Mouse (Mus musculus) hindbrain, postnatal 0 days (tissue): ENCODE data around the gene Tspan7. TPM values are rescaled to one million over a fixed set of nuclear protein-coding genes. Genes with fewer than 3 reads are reported as not detected.

ENCODE experiments used
- ATAC-seq: fragments of 200-750 bp; cut with Nextera tagmentation; 2 replicates; pipeline ENCODE4 v1.8.0; 2017; ENCODE audit warnings: mild to moderate bottlenecking, moderate TSS enrichment, moderate library complexity
- DNase-seq: peaks from one replicate; pipeline ENCODE4 v3.0.0-alpha.2; 2015; ENCODE audit warnings: low spot score
- H3K27ac ChIP-seq: fragments of 300-500 bp; sonication (generic); 2 replicates; pipeline ENCODE4 v1.5.1; 2014; ENCODE audit warnings: mild to moderate bottlenecking
- H3K27me3 ChIP-seq: fragments of 300-500 bp; sonication (generic); 2 replicates; pipeline ENCODE4 v1.6.1; 2014; ENCODE audit warnings: low read length, mixed read lengths; ENCODE audit not compliant: insufficient read depth
- H3K36me3 ChIP-seq: fragments of 300-500 bp; sonication (generic); 2 replicates; pipeline ENCODE4 v1.6.1; 2014; ENCODE audit warnings: low read length, mixed read lengths; ENCODE audit not compliant: insufficient read depth
- H3K4me1 ChIP-seq: fragments of 300-500 bp; sonication (generic); 2 replicates; pipeline ENCODE4 v1.6.1; 2014; ENCODE audit warnings: antibody characterized with exemption, low read length, mixed read lengths; ENCODE audit not compliant: insufficient read depth
- H3K4me2 ChIP-seq: fragments of 300-500 bp; sonication (generic); 2 replicates; pipeline ENCODE4 v1.6.1; 2014; ENCODE audit warnings: low read depth, mild to moderate bottlenecking, low read length, moderate library complexity, mixed read lengths
- H3K4me3 ChIP-seq: fragments of 300-500 bp; sonication (generic); 2 replicates; pipeline ENCODE4 v1.5.1; 2014; ENCODE audit warnings: low read length
- H3K9ac ChIP-seq: fragments of 300-500 bp; sonication (generic); replicated peaks from 2 replicates; pipeline ENCODE4 v1.6.1; 2014; ENCODE audit warnings: mild to moderate bottlenecking, low read length, moderate library complexity, mixed read lengths
- H3K9me3 ChIP-seq: fragments of 300-500 bp; sonication (generic); 2 replicates; pipeline ENCODE4 v1.6.1; 2016; ENCODE audit warnings: low read length, mixed read lengths
- CTCF ChIP-seq: IDR thresholded peaks from 2 replicates; pipeline ENCODE4 v1.5.1; 2016; ENCODE audit warnings: antibody characterized with exemption, control low read depth, low read depth
- WGBS: fragments of 180-500 bp; shearing (Covaris S2); extraction: QIAGEN DNeasy Blood & Tissue Kit; methylation state at CpG from one replicate; pipeline ENCODE4 v1.1.7; 2014; 5-methylcytosine and 5-hydroxymethylcytosine counted together
- polyA plus RNA-seq: library from polyadenylated mRNA; unstranded; fragments of >200 nt; fragmentation: Nextera tagmentation; extraction: Ambion mirVana; gene quantifications from 2 replicates; pipeline ENCODE4 v1.2.1, GENCODE M21; 2015
- total RNA-seq: library from RNA; depleted of rRNA; stranded (reverse); fragments of >200 nt; gene quantifications from 2 replicates; pipeline ENCODE4 v1.2.3, GENCODE M21; 2014

Tspan7 gene
- total and polyA plus RNA-seq, 2 experiments from 2014 or later, result 297 to 669 TPM

- ATAC-seq (no peak), DNase-seq (no peak)
- no peaks in the 10 kb centered on the region for H3K9me3 ChIP-seq
- no peak overlapping the region for H3K4me3 ChIP-seq
- TF ChIP-seq CTCF, result no peak
- WGBS, result 88% methylated on average over 3 of the region's 3 CpGs
- H3K27ac ChIP-seq, result no peak overlapping the region
- no peaks in the 10 kb centered on the region for H3K4me1 ChIP-seq
- H3K4me2 ChIP-seq, result no peak overlapping the region
- no peaks in the 10 kb centered on the region for H3K36me3 ChIP-seq
- no peak overlapping the region for H3K9ac ChIP-seq
- no peaks in the 10 kb centered on the region for H3K27me3 ChIP-seq
These were observed 61.9 kb downstream of the Tspan7 start for GRCm38 (mm10) chrX:10546840-10547239.

GRCm38 (mm10) chrX:10549708-10550107, 64.8 kb downstream of the Tspan7 start:
- Histone ChIP-seq H3K9ac (no peak overlapping the region), H3K27me3 (no peaks in the 10 kb centered on the region), H3K4me1 (no peaks in the 10 kb centered on the region), H3K4me3 (no peak overlapping the region), H3K4me2 (no peak overlapping the region), H3K9me3 (no peaks in the 10 kb centered on the region), H3K36me3 (no peaks in the 10 kb centered on the region), H3K27ac (no peak overlapping the region)
- DNase-seq (no peak), ATAC-seq (no peak)
- peak; percentile 16; the same call in 1 of the 2 replicates for TF ChIP-seq CTCF
- WGBS, result 77% methylated on average over 3 of the region's 3 CpGs

GRCm38 (mm10) chrX:10556899-10557298, 71.9 kb downstream of the Tspan7 start:
- no peak for DNase-seq
- TF ChIP-seq CTCF, result no peak
- H3K4me2 ChIP-seq, result no peak overlapping the region
- H3K36me3 ChIP-seq, result no peaks in the 10 kb centered on the region
- no peaks in the 10 kb centered on the region for H3K4me1 ChIP-seq
- no peaks in the 10 kb centered on the region for H3K27me3 ChIP-seq
- H3K4me3 ChIP-seq, result no peak overlapping the region
- 83% methylated on average over 3 of the region's 3 CpGs for WGBS
- H3K9ac ChIP-seq, result no peak overlapping the region
- H3K9me3 ChIP-seq, result no peaks in the 10 kb centered on the region
- ATAC-seq, result no peak
- H3K27ac ChIP-seq, result no peak overlapping the region

- WGBS, result 60% methylated on average over 5 of the region's 5 CpGs
- no peak for DNase-seq
- Histone ChIP-seq H3K9ac (no peak overlapping the region), H3K4me1 (no peaks in the 10 kb centered on the region), H3K27me3 (no peaks in the 10 kb centered on the region), H3K4me2 (no peak overlapping the region), H3K27ac (no peak overlapping the region), H3K36me3 (no peaks in the 10 kb centered on the region), H3K9me3 (no peaks in the 10 kb centered on the region), H3K4me3 (no peak overlapping the region)
- TF ChIP-seq CTCF, result no peak
- no peak for ATAC-seq
These were observed 72.6 kb downstream of the Tspan7 start for GRCm38 (mm10) chrX:10557596-10557995.

DNA sequence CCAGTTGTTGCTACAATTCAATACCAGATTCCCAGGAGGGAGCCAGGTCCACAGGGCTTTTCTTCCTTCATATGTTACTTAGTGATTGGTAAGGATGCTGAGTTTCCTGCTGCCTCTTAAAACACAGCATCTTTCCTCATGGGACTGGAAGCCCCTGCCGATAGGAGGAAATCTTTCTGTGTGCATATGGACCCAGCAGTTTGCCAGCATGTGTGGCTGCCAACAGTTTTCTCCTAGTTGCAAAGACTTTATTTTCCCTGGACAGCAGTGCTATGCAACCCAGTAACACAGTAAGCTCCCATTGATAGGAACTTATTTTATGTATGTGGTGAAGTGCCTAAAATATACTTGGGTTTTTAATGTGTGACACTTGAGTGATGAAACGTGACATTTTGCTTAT, 73.7 kb downstream of the Tspan7 start:
- Histone ChIP-seq H3K27me3 (no peaks in the 10 kb centered on the region), H3K4me1 (no peaks in the 10 kb centered on the region), H3K36me3 (no peaks in the 10 kb centered on the region), H3K4me3 (no peak overlapping the region), H3K9ac (no peak overlapping the region), H3K9me3 (no peaks in the 10 kb centered on the region), H3K27ac (no peak overlapping the region), H3K4me2 (no peak overlapping the region)
- no peak for TF ChIP-seq CTCF
- 60% methylated on average over 2 of the region's 2 CpGs for WGBS
- no peak for DNase-seq
- ATAC-seq, result no peak

GRCm38 (mm10) chrX:10565811-10566210, 80.9 kb downstream of the Tspan7 start:
- WGBS, result 71% methylated on average over 3 of the region's 3 CpGs
- Histone ChIP-seq H3K36me3 (no peaks in the 10 kb centered on the region), H3K4me1 (no peaks in the 10 kb centered on the region), H3K27ac (no peak overlapping the region), H3K9ac (no peak overlapping the region), H3K4me2 (no peak overlapping the region), H3K27me3 (no peaks in the 10 kb centered on the region), H3K9me3 (no peaks in the 10 kb centered on the region), H3K4me3 (no peak overlapping the region)
- ATAC-seq (no peak), DNase-seq (no peak)
- no peak for TF ChIP-seq CTCF

GRCm38 (mm10) chrX:10574523-10574922, 89.6 kb downstream of the Tspan7 start:
- no peaks in the 10 kb centered on the region for H3K9me3 ChIP-seq
- DNase-seq (peak; percentile 70), ATAC-seq (no peak)
- no peak for TF ChIP-seq CTCF
- no peaks in the 10 kb centered on the region for H3K4me1 ChIP-seq
- no peak overlapping the region for H3K4me3 ChIP-seq
- 49% methylated on average over 3 of the region's 3 CpGs for WGBS
- H3K27ac ChIP-seq, result no peak overlapping the region; the same call in 1 of the 2 replicates
- no peak overlapping the region for H3K9ac ChIP-seq
- no peaks in the 10 kb centered on the region for H3K27me3 ChIP-seq
- no peaks in the 10 kb centered on the region for H3K36me3 ChIP-seq
- no peak overlapping the region for H3K4me2 ChIP-seq
